Mouse (Mus musculus): ENCODE measurements around the gene Serp2. TPM values are rescaled to one million over a fixed set of nuclear protein-coding genes. Genes with fewer than 3 reads are reported as not detected.

The Serp2 gene
- polyA plus RNA-seq, 1 experiment from 2014 or later, result 125 TPM

Other genes with a start within 250 kb of the Serp2 start
- gene Tsc22d1, start 141.9 kb downstream of the Serp2 start, polyA plus RNA-seq (2015; fragmentation: Nextera tagmentation; extraction: Ambion mirVana), result 711 and 729 TPM in 2 replicates

Data from forebrain, embryonic 15.5 days (tissue).